Mouse (Mus musculus): ENCODE measurements around the gene Tagln2.

DNA sequence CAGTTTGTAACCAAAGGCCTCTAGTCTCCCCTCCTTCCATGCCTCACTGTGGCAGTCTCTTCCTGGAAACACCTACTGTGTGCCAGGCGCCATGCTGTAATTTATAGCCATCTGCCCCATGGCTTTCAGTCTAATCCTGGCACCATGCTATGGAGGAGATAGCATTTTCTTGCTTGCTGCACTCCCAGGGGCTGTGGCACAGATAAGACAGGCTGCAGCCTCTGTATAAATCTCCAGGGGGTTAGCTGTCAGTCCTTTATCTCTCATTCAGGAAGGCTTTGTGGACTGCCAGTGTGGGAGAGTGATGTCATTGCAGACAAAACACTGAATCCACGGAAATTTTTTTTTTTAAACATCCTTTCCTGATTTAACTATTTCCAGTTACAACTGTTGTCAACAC lies 8.3 kb downstream of the Tagln2 start:
- TF ChIP-seq POLR2A (IDR thresholded peaks at IDR 0.05; ENCODE audit: borderline replicate concordance, low read depth, low read length): no peak
- TF ChIP-seq CTCF (IDR thresholded peaks at IDR 0.05; ENCODE audit: low read depth, low read length): no peak

Measured in bone marrow macrophage, adult 2 months (primary cell).